Mouse (Mus musculus): ENCODE measurements at regions not wholly inside any gene's neighbourhood (a gene's known extent, or its start where the extent isn't known, plus 50 kb on each side); places are given as distances from the start of the nearest gene placed in this dataset.

GRCm38 (mm10) chr5:77795766-77796165, 387.9 kb upstream of the Igfbp7 start:
- Histone ChIP-seq H3K4me1 (replicated peaks; ENCODE audit: control insufficient read depth, insufficient read depth) (no peaks in the 10 kb centered on the region), H3K36me3 (ENCODE audit: control insufficient read depth, insufficient read depth, low read length) (no peaks in the 10 kb centered on the region), H3K4me2 (replicated peaks; ENCODE audit: low read depth) (no peak overlapping the region), H3K27ac (replicated peaks) (no peak overlapping the region), H3K27me3 (ENCODE audit: control insufficient read depth, insufficient read depth, low read length) (no peaks in the 10 kb centered on the region), H3K9ac (ENCODE audit: low read length) (no peak overlapping the region), H3K9me3 (ENCODE audit: control insufficient read depth, low read length) (no peaks in the 10 kb centered on the region), H3K4me3 (ENCODE audit: low read depth, low read length) (no peak overlapping the region)
- 70% methylated on average over 5 of the region's 5 CpGs for WGBS
- ATAC-seq (ENCODE audit: low FRiP score, low TSS enrichment) (no peak), DNase-seq (ENCODE audit: low spot score) (no peak)
- TF ChIP-seq CTCF (IDR thresholded peaks at IDR 0.05; ENCODE audit: low read depth): no peak
- no peak for TF ChIP-seq EP300 (optimal IDR thresholded peaks at IDR 0.05)

GRCm38 (mm10) chr5:77783953-77784352, 376.1 kb upstream of the Igfbp7 start:
- H3K27me3 ChIP-seq (ENCODE audit: control insufficient read depth, insufficient read depth, low read length): no peaks in the 10 kb centered on the region
- no peaks in the 10 kb centered on the region for H3K36me3 ChIP-seq (ENCODE audit: control insufficient read depth, insufficient read depth, low read length)
- ATAC-seq (ENCODE audit: low FRiP score, low TSS enrichment): no peak
- no peak for DNase-seq (ENCODE audit: low spot score)
- H3K4me2 ChIP-seq (replicated peaks; ENCODE audit: low read depth): no peak overlapping the region
- no peaks in the 10 kb centered on the region for H3K9me3 ChIP-seq (ENCODE audit: control insufficient read depth, low read length)
- H3K27ac ChIP-seq (replicated peaks): no peak overlapping the region
- 57% methylated on average over 2 of the region's 2 CpGs for WGBS
- H3K4me3 ChIP-seq (ENCODE audit: low read depth, low read length): no peak overlapping the region
- H3K9ac ChIP-seq (ENCODE audit: low read length): no peak overlapping the region
- no peaks in the 10 kb centered on the region for H3K4me1 ChIP-seq (replicated peaks; ENCODE audit: control insufficient read depth, insufficient read depth)
- TF ChIP-seq EP300 (optimal IDR thresholded peaks at IDR 0.05) (no peak), CTCF (IDR thresholded peaks at IDR 0.05; ENCODE audit: low read depth) (no peak)

- Histone ChIP-seq H3K27me3 (ENCODE audit: control insufficient read depth, insufficient read depth, low read length) (no peaks in the 10 kb centered on the region), H3K9ac (ENCODE audit: low read length) (no peak overlapping the region), H3K4me3 (ENCODE audit: low read depth, low read length) (no peak overlapping the region), H3K4me2 (replicated peaks; ENCODE audit: low read depth) (no peak overlapping the region), H3K36me3 (ENCODE audit: control insufficient read depth, insufficient read depth, low read length) (no peaks in the 10 kb centered on the region), H3K4me1 (replicated peaks; ENCODE audit: control insufficient read depth, insufficient read depth) (no peaks in the 10 kb centered on the region), H3K27ac (replicated peaks) (no peak overlapping the region), H3K9me3 (ENCODE audit: control insufficient read depth, low read length) (no peaks in the 10 kb centered on the region)
- TF ChIP-seq CTCF (IDR thresholded peaks at IDR 0.05; ENCODE audit: low read depth): no peak
- TF ChIP-seq EP300 (optimal IDR thresholded peaks at IDR 0.05): no peak
- WGBS: 66% methylated on average over 6 of the region's 6 CpGs
- no peak for DNase-seq (ENCODE audit: low spot score)
- ATAC-seq (ENCODE audit: low FRiP score, low TSS enrichment): no peak
Observed at GRCm38 (mm10) chr5:77762426-77763042, 354.7 kb upstream of the Igfbp7 start.

- no peak overlapping the region for H3K27ac ChIP-seq (replicated peaks)
- no peak overlapping the region for H3K4me3 ChIP-seq (ENCODE audit: low read depth, low read length)
- H3K4me2 ChIP-seq (replicated peaks; ENCODE audit: low read depth): no peak overlapping the region
- H3K9me3 ChIP-seq (ENCODE audit: control insufficient read depth, low read length): no peaks in the 10 kb centered on the region
- H3K36me3 ChIP-seq (ENCODE audit: control insufficient read depth, insufficient read depth, low read length): no peaks in the 10 kb centered on the region
- ATAC-seq (ENCODE audit: low FRiP score, low TSS enrichment) (no peak), DNase-seq (ENCODE audit: low spot score) (no peak)
- H3K9ac ChIP-seq (ENCODE audit: low read length): no peak overlapping the region
- TF ChIP-seq CTCF (IDR thresholded peaks at IDR 0.05; ENCODE audit: low read depth): no peak
- no peak for TF ChIP-seq EP300 (optimal IDR thresholded peaks at IDR 0.05)
- 74% methylated on average over 6 of the region's 6 CpGs for WGBS
- no peaks in the 10 kb centered on the region for H3K4me1 ChIP-seq (replicated peaks; ENCODE audit: control insufficient read depth, insufficient read depth)
- H3K27me3 ChIP-seq (ENCODE audit: control insufficient read depth, insufficient read depth, low read length): no peaks in the 10 kb centered on the region
Observed at GRCm38 (mm10) chr5:77762013-77762412, 354.2 kb upstream of the Igfbp7 start.

GRCm38 (mm10) chr5:77748933-77749332, 341.1 kb upstream of the Igfbp7 start:
- WGBS: 85% methylated on average over 1 of the region's 1 CpGs
- no peak overlapping the region for H3K4me2 ChIP-seq (replicated peaks; ENCODE audit: low read depth)
- ATAC-seq (ENCODE audit: low FRiP score, low TSS enrichment) (no peak), DNase-seq (ENCODE audit: low spot score) (no peak)
- H3K4me1 ChIP-seq (replicated peaks; ENCODE audit: control insufficient read depth, insufficient read depth): no peaks in the 10 kb centered on the region
- H3K27me3 ChIP-seq (ENCODE audit: control insufficient read depth, insufficient read depth, low read length): no peaks in the 10 kb centered on the region
- no peaks in the 10 kb centered on the region for H3K9me3 ChIP-seq (ENCODE audit: control insufficient read depth, low read length)
- TF ChIP-seq CTCF (IDR thresholded peaks at IDR 0.05; ENCODE audit: low read depth) (no peak), EP300 (optimal IDR thresholded peaks at IDR 0.05) (no peak)
- no peak overlapping the region for H3K4me3 ChIP-seq (ENCODE audit: low read depth, low read length)
- no peaks in the 10 kb centered on the region for H3K36me3 ChIP-seq (ENCODE audit: control insufficient read depth, insufficient read depth, low read length)
- no peak overlapping the region for H3K27ac ChIP-seq (replicated peaks)
- no peak overlapping the region for H3K9ac ChIP-seq (ENCODE audit: low read length)

- Histone ChIP-seq H3K4me3 (ENCODE audit: low read depth, low read length) (no peak overlapping the region), H3K4me1 (replicated peaks; ENCODE audit: control insufficient read depth, insufficient read depth) (no peaks in the 10 kb centered on the region), H3K9ac (ENCODE audit: low read length) (no peak overlapping the region), H3K27me3 (ENCODE audit: control insufficient read depth, insufficient read depth, low read length) (no peaks in the 10 kb centered on the region), H3K4me2 (replicated peaks; ENCODE audit: low read depth) (no peak overlapping the region), H3K27ac (replicated peaks) (no peak overlapping the region), H3K9me3 (ENCODE audit: control insufficient read depth, low read length) (no peaks in the 10 kb centered on the region), H3K36me3 (ENCODE audit: control insufficient read depth, insufficient read depth, low read length) (no peaks in the 10 kb centered on the region)
- TF ChIP-seq EP300 (optimal IDR thresholded peaks at IDR 0.05) (no peak), CTCF (IDR thresholded peaks at IDR 0.05; ENCODE audit: low read depth) (no peak)
- ATAC-seq (ENCODE audit: low FRiP score, low TSS enrichment): no peak
- DNase-seq (ENCODE audit: low spot score): no peak
- 84% methylated on average over 5 of the region's 5 CpGs for WGBS
Observed at GRCm38 (mm10) chr5:77746604-77747003, 338.8 kb upstream of the Igfbp7 start.
